Mouse (Mus musculus) lung, embryonic 16.5 days (tissue): Measurements from ENCODE around the gene Sgsm1. TPM values are rescaled to one million over a fixed set of nuclear protein-coding genes. Genes with fewer than 3 reads are reported as not detected.

Experiments
- ATAC-seq: fragments of 200-750 bp; cut with Nextera tagmentation; 2 replicates; pipeline ENCODE4 v1.8.0; 2017; ENCODE audit warnings: low read depth, mild to moderate bottlenecking, moderate library complexity
- H3K27ac ChIP-seq: fragments of 300-500 bp; sonication (generic); 2 replicates; pipeline ENCODE4 v1.5.1; 2014; ENCODE audit warnings: mild to moderate bottlenecking, control low read depth, low read length
- H3K27me3 ChIP-seq: fragments of 300-500 bp; sonication (generic); 2 replicates; pipeline ENCODE4 v1.6.1; 2014; ENCODE audit warnings: low read depth, low read length, mixed read lengths; ENCODE audit not compliant: control insufficient read depth, insufficient read depth
- H3K36me3 ChIP-seq: fragments of 300-500 bp; sonication (generic); 2 replicates; pipeline ENCODE4 v1.6.1; 2014; ENCODE audit warnings: low read length; ENCODE audit not compliant: control insufficient read depth, insufficient read depth
- H3K4me1 ChIP-seq: fragments of 300-500 bp; sonication (generic); replicated peaks from 2 replicates; pipeline ENCODE4 v1.6.1; 2014; ENCODE audit warnings: low read length, mixed read lengths; ENCODE audit not compliant: control insufficient read depth, insufficient read depth
- H3K4me2 ChIP-seq: fragments of 300-500 bp; sonication (generic); 2 replicates; pipeline ENCODE4 v1.6.1; 2014; ENCODE audit warnings: low read depth, low read length, control low read depth
- H3K4me3 ChIP-seq: fragments of 300-500 bp; sonication (generic); 2 replicates; pipeline ENCODE4 v1.5.1; 2014; ENCODE audit warnings: mild to moderate bottlenecking, low read length, control low read depth
- H3K9ac ChIP-seq: fragments of 300-500 bp; sonication (generic); 2 replicates; pipeline ENCODE4 v1.6.1; 2014; ENCODE audit warnings: low read length, control low read depth
- H3K9me3 ChIP-seq: fragments of 300-500 bp; sonication (generic); 2 replicates; pipeline ENCODE4 v1.6.1; 2016; ENCODE audit warnings: low read length; ENCODE audit not compliant: control insufficient read depth
- WGBS: fragments of 180-500 bp; shearing (Covaris S2); extraction: QIAGEN DNeasy Blood & Tissue Kit; methylation state at CpG from one replicate; pipeline ENCODE4 v1.1.7; 2014; 5-methylcytosine and 5-hydroxymethylcytosine counted together
- polyA plus RNA-seq: library from polyadenylated mRNA; unstranded; fragments of >200 nt; fragmentation: Nextera tagmentation; extraction: Ambion mirVana; gene quantifications from 2 replicates; pipeline ENCODE4 v1.2.1, GENCODE M21; 2015

The Sgsm1 gene
- polyA plus RNA-seq, 1 experiment from 2014 or later: 4.3 TPM

- Histone ChIP-seq H3K4me3 (no peak overlapping the region), H3K4me1 (peaks cover 23% of the 10 kb centered on the region), H3K9me3 (no peaks in the 10 kb centered on the region), H3K27ac (peak overlapping the region; percentile 92), H3K4me2 (no peak overlapping the region), H3K27me3 (no peaks in the 10 kb centered on the region), H3K9ac (peak overlapping the region; percentile 46), H3K36me3 (no peaks in the 10 kb centered on the region)
- 68% methylated on average over 13 of the region's 13 CpGs for WGBS
- no peak for ATAC-seq
These were observed 100.7 kb downstream of the Sgsm1 start for GRCm38 (mm10) chr5:113209898-113210297.

- peak; percentile 18 for ATAC-seq
- Histone ChIP-seq H3K9ac (peak overlapping the region; percentile 46), H3K27ac (peak overlapping the region; percentile 92), H3K9me3 (no peaks in the 10 kb centered on the region), H3K4me3 (no peak overlapping the region), H3K27me3 (no peaks in the 10 kb centered on the region), H3K4me1 (peaks cover 23% of the 10 kb centered on the region), H3K4me2 (peak overlapping the region; percentile 14; the same call in 1 of the 2 replicates), H3K36me3 (no peaks in the 10 kb centered on the region)
- 32% methylated on average over 11 of the region's 11 CpGs for WGBS
These were observed 101.2 kb downstream of the Sgsm1 start for GRCm38 (mm10) chr5:113209401-113209750.

- Histone ChIP-seq H3K27ac (peak overlapping the region; percentile 92), H3K27me3 (no peaks in the 10 kb centered on the region), H3K4me1 (peaks cover 23% of the 10 kb centered on the region), H3K9me3 (no peaks in the 10 kb centered on the region), H3K4me3 (no peak overlapping the region), H3K36me3 (no peaks in the 10 kb centered on the region), H3K9ac (no peak overlapping the region; the same call in 1 of the 2 replicates), H3K4me2 (no peak overlapping the region; the same call in 1 of the 2 replicates)
- WGBS: 31% methylated on average over 11 of the region's 11 CpGs
- peak; percentile 84 for ATAC-seq
These were observed 101.8 kb downstream of the Sgsm1 start for GRCm38 (mm10) chr5:113208622-113209400.

- Histone ChIP-seq H3K27me3 (no peaks in the 10 kb centered on the region), H3K4me1 (peaks cover 23% of the 10 kb centered on the region), H3K4me2 (no peak overlapping the region), H3K9me3 (peaks cover 4% of the 10 kb centered on the region), H3K27ac (peak overlapping the region; percentile 92), H3K9ac (no peak overlapping the region), H3K36me3 (no peaks in the 10 kb centered on the region), H3K4me3 (no peak overlapping the region)
- no peak for ATAC-seq
- 22% methylated on average over 4 of the region's 4 CpGs for WGBS
These were observed 102.5 kb downstream of the Sgsm1 start for GRCm38 (mm10) chr5:113208048-113208447.

- no peaks in the 10 kb centered on the region for H3K27me3 ChIP-seq
- peak; percentile 20; the same call in 1 of the 2 replicates for ATAC-seq
These were observed 103.8 kb downstream of the Sgsm1 start for GRCm38 (mm10) chr5:113206670-113207352.

GRCm38 (mm10) chr5:113204193-113204592 is 106.4 kb downstream of the Sgsm1 start:
- Histone ChIP-seq H3K36me3 (no peaks in the 10 kb centered on the region), H3K4me3 (no peak overlapping the region), H3K4me2 (no peak overlapping the region), H3K9ac (no peak overlapping the region), H3K9me3 (peaks cover 6% of the 10 kb centered on the region), H3K27ac (no peak overlapping the region), H3K27me3 (no peaks in the 10 kb centered on the region), H3K4me1 (peaks cover 17% of the 10 kb centered on the region)
- ATAC-seq: no peak
- WGBS: 68% methylated on average over 9 of the region's 9 CpGs

More at GRCm38 (mm10) chr5:113206670-113207352, 103.8 kb downstream of the Sgsm1 start:
- peaks cover 6% of the 10 kb centered on the region for H3K9me3 ChIP-seq
- H3K9ac ChIP-seq: no peak overlapping the region
- H3K27ac ChIP-seq: peak overlapping the region; percentile 52
- H3K36me3 ChIP-seq: no peaks in the 10 kb centered on the region
- WGBS: 22% methylated on average over 9 of the region's 9 CpGs
- no peak overlapping the region for H3K4me2 ChIP-seq
- no peak overlapping the region for H3K4me3 ChIP-seq
- peaks cover 23% of the 10 kb centered on the region for H3K4me1 ChIP-seq

- 79% methylated on average over 10 of the region's 10 CpGs for WGBS
- H3K27me3 ChIP-seq: no peaks in the 10 kb centered on the region
These were observed 110.8 kb downstream of the Sgsm1 start for GRCm38 (mm10) chr5:113199772-113200134.

GRCm38 (mm10) chr5:113199126-113199771 is 111.3 kb downstream of the Sgsm1 start:
- Histone ChIP-seq H3K4me3 (no peak overlapping the region), H3K4me2 (no peak overlapping the region), H3K9me3 (peaks cover 6% of the 10 kb centered on the region), H3K36me3 (no peaks in the 10 kb centered on the region), H3K27me3 (no peaks in the 10 kb centered on the region), H3K9ac (no peak overlapping the region), H3K4me1 (peaks cover 4% of the 10 kb centered on the region; the same call in 1 of the 2 replicates), H3K27ac (peak overlapping the region; percentile 82)
- 50% methylated on average over 8 of the region's 8 CpGs for WGBS
- no peak for ATAC-seq

More at GRCm38 (mm10) chr5:113199772-113200134, 110.8 kb downstream of the Sgsm1 start:
- Histone ChIP-seq H3K9me3 (peaks cover 6% of the 10 kb centered on the region), H3K36me3 (no peaks in the 10 kb centered on the region), H3K4me3 (no peak overlapping the region), H3K9ac (no peak overlapping the region), H3K27ac (peak overlapping the region; percentile 29; the same call in 1 of the 2 replicates), H3K4me1 (peaks cover 4% of the 10 kb centered on the region; the same call in 1 of the 2 replicates), H3K4me2 (no peak overlapping the region)
- no peak for ATAC-seq
